Mouse (Mus musculus) urinary bladder, adult 18-20 months (tissue): Measurements from ENCODE around the gene Scly.

Source experiments
- DNase-seq, 2 experiments: peaks; one replicate each; pipeline ENCODE4 v3.0.0; 2022; ENCODE audit warnings: low spot score in 2 of 2, mixed read lengths in 2 of 2

Gene Scly

GRCm38 (mm10) chr1:91362113-91362512 is 64.0 kb downstream of the Scly start:
- DNase-seq = no peak

GRCm38 (mm10) chr1:91364822-91365644 is 66.9 kb downstream of the Scly start:
- DNase-seq = no peak

GRCm38 (mm10) chr1:91365816-91366214 is 67.7 kb downstream of the Scly start:
- DNase-seq = no peak

DNA sequence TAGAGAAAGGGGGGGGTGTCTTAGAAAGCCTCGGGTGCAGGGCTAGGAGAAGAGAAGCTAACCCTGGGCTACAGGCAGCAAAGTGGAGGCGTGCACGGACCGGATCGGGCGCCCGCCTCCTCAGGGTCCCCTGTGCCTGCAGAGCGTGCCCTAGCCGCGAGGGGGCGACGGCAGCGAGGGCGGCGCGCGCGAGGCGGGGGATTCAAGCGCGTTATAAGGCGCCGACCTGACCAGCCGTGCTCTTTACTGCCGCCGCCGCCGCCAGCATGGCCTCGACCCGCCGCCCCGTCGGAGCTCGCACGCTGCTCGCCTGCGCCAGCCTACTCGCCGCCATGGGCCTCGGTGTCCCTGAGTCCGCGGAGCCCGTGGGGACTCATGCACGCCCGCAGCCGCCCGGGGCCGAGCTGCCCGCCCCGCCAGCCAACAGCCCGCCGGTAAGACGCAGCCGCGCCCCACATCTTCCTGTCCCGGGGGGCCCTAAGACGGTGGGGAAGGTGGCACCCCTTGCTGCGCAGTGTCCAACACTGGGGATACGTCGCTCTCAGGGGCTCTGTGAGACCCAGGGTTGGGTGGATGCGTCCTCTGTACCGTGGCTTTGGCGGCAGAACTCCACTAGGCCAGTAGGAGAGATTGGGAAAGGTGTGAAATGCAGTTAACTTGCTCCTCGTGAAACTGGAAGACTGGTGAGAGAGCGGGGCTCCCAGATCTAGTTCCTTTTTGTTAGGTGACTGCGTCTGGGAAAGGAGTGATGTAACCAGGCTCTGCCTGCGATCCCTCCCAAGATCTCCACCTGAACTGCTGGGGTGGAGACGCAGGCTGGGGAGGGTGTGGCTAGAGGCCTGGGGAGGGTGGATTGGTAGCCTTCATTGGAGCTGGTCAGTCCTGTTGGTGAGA is 68.3 kb downstream of the Scly start, which contains the start of gene Erfe:
Gene Erfe, plus strand, starts transcription at position 216 of the 894 bp plus-strand sequence.
- DNase-seq = peak; percentile 30 to 71

- DNase-seq = no peak
Measured at GRCm38 (mm10) chr1:91367295-91367694, 69.2 kb downstream of the Scly start.

- DNase-seq = no peak
Measured at GRCm38 (mm10) chr1:91369408-91369807, 71.3 kb downstream of the Scly start.

DNA sequence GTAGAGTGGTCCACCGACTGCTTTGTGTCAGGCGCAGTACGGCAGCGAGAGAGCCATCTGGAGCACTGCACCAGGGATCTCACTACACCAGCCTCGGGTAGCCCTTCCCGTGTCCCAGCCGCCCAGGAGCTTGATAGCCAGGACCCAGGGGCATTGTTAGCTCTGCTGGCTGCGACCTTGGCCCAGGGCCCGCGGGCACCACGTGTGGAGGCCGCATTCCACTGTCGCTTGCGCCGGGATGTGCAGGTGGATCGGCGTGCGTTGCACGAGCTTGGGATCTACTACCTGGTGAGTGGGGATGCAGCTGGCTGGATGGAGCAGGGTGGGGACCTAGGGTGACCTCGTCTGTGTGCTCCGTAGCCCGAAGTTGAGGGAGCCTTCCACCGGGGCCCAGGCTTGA is 71.9 kb downstream of the Scly start:
- no peak for DNase-seq
